Mouse (Mus musculus): Measurements from ENCODE around the gene Meis1.

Meis1 gene

GRCm38 (mm10) chr11:18905431-18905830, 113.4 kb downstream of the Meis1 start:
- DNase-seq (ENCODE audit: low spot score in 2 of 2): no peak

- no peak for DNase-seq (ENCODE audit: low spot score in 2 of 2)
Measured at GRCm38 (mm10) chr11:18904880-18905279, 113.9 kb downstream of the Meis1 start.

- DNase-seq (ENCODE audit: low spot score in 2 of 2): no peak
Measured at GRCm38 (mm10) chr11:18904285-18904684, 114.5 kb downstream of the Meis1 start.

- DNase-seq (ENCODE audit: low spot score in 2 of 2): no peak
Measured at GRCm38 (mm10) chr11:18900489-18900888, 118.3 kb downstream of the Meis1 start.

- DNase-seq (ENCODE audit: low spot score in 2 of 2): no peak
Measured at GRCm38 (mm10) chr11:18898862-18899261, 119.9 kb downstream of the Meis1 start.

GRCm38 (mm10) chr11:18897921-18898646, 120.7 kb downstream of the Meis1 start:
- DNase-seq (ENCODE audit: low spot score in 2 of 2): no peak

GRCm38 (mm10) chr11:18897250-18897649, 121.5 kb downstream of the Meis1 start:
- DNase-seq (ENCODE audit: low spot score in 2 of 2): no peak

- DNase-seq (ENCODE audit: low spot score in 2 of 2): no peak
Measured at GRCm38 (mm10) chr11:18892470-18892869, 126.3 kb downstream of the Meis1 start.

GRCm38 (mm10) chr11:18889139-18889538, 129.6 kb downstream of the Meis1 start:
- DNase-seq (ENCODE audit: low spot score in 2 of 2): no peak

- no peak for DNase-seq (ENCODE audit: low spot score in 2 of 2)
Measured at GRCm38 (mm10) chr11:18888651-18889050, 130.1 kb downstream of the Meis1 start.

- DNase-seq (ENCODE audit: low spot score in 2 of 2): no peak
Measured at GRCm38 (mm10) chr11:18885729-18886325, 133.0 kb downstream of the Meis1 start.

- no peak for DNase-seq (ENCODE audit: low spot score in 2 of 2)
Measured at GRCm38 (mm10) chr11:18885036-18885728, 133.6 kb downstream of the Meis1 start.

- no peak for DNase-seq (ENCODE audit: low spot score in 2 of 2)
Measured at GRCm38 (mm10) chr11:18883987-18884386, 134.8 kb downstream of the Meis1 start.

- no peak for DNase-seq (ENCODE audit: low spot score in 2 of 2)
Measured at GRCm38 (mm10) chr11:18883507-18883881, 135.3 kb downstream of the Meis1 start.

GRCm38 (mm10) chr11:18882747-18883506, 135.9 kb downstream of the Meis1 start:
- no peak for DNase-seq (ENCODE audit: low spot score in 2 of 2)

- DNase-seq (ENCODE audit: low spot score in 2 of 2): no peak
Measured at GRCm38 (mm10) chr11:18882315-18882714, 136.5 kb downstream of the Meis1 start.

GRCm38 (mm10) chr11:18880806-18881205, 138.0 kb downstream of the Meis1 start:
- no peak for DNase-seq (ENCODE audit: low spot score in 2 of 2)

GRCm38 (mm10) chr11:18879456-18879818, 139.3 kb downstream of the Meis1 start:
- no peak for DNase-seq (ENCODE audit: low spot score in 2 of 2)

- no peak for DNase-seq (ENCODE audit: low spot score in 2 of 2)
Measured at GRCm38 (mm10) chr11:18878748-18879455, 139.9 kb downstream of the Meis1 start.

- DNase-seq (ENCODE audit: low spot score in 2 of 2): no peak
Measured at GRCm38 (mm10) chr11:18878016-18878415, 140.8 kb downstream of the Meis1 start.

GRCm38 (mm10) chr11:18877626-18878011, 141.2 kb downstream of the Meis1 start:
- no peak for DNase-seq (ENCODE audit: low spot score in 2 of 2)
